Mouse (Mus musculus): Measurements from ENCODE around the gene Olfr247.

DNA sequence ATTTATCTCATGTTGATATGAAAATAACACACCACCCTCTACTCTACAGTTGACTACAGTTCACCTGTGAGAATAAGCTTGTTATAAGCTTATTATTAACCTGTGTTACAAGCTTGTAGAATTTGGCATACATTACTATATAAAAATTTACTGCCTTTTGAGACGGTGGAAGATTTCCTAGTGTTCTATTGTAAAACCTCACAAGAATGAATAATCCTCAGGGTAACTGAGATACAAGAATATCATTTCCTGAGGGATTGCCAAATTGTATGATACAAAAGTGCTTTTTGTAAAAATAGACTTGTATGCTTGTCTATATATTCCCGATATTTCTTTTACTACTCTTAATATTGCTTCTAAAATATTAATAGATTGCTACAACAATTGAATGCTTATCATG is 26.9 kb downstream of the Olfr247 start, which contains the start of gene Olfr818:
- TF ChIP-seq GATA1 (IDR thresholded peaks at IDR 0.05; ENCODE audit: borderline replicate concordance, low read length) (no peak), FLI1 (IDR thresholded peaks at IDR 0.05; ENCODE audit: low read length) (no peak)
